Mouse (Mus musculus) liver, embryonic 13.5 days (tissue): ENCODE measurements around the gene Prr5. TPM values are rescaled to one million over a fixed set of nuclear protein-coding genes. Genes with fewer than 3 reads are reported as not detected.

ENCODE experiments used
- ATAC-seq: fragments of 200-750 bp; cut with Nextera tagmentation; 2 replicates; pipeline ENCODE4 v1.8.0; 2017; ENCODE audit warnings: low read depth, mild to moderate bottlenecking, moderate number of reproducible peaks, moderate library complexity
- DNase-seq: peaks from one replicate; pipeline ENCODE4 v3.0.0; 2022
- H3K27ac ChIP-seq: fragments of 300-500 bp; sonication (generic); 2 replicates; pipeline ENCODE4 v1.5.1; 2015; ENCODE audit warnings: moderate library complexity, mild to moderate bottlenecking, inconsistent platforms
- H3K27me3 ChIP-seq: fragments of 300-500 bp; sonication (generic); 2 replicates; pipeline ENCODE4 v1.6.1; 2015; ENCODE audit warnings: mild to moderate bottlenecking, inconsistent platforms
- H3K36me3 ChIP-seq: fragments of 300-500 bp; sonication (generic); 2 replicates; pipeline ENCODE4 v1.6.1; 2015; ENCODE audit warnings: mild to moderate bottlenecking, inconsistent platforms
- H3K4me1 ChIP-seq: fragments of 300-500 bp; sonication (generic); replicated peaks from 2 replicates; pipeline ENCODE4 v1.6.1; 2015; ENCODE audit warnings: inconsistent platforms
- H3K4me2 ChIP-seq: fragments of 300-500 bp; sonication (generic); 2 replicates; pipeline ENCODE4 v1.6.1; 2015; ENCODE audit warnings: inconsistent platforms, mild to moderate bottlenecking, moderate library complexity
- H3K4me3 ChIP-seq: fragments of 300-500 bp; sonication (generic); replicated peaks from 2 replicates; pipeline ENCODE4 v1.5.1; 2015; ENCODE audit warnings: mild to moderate bottlenecking, inconsistent platforms
- H3K9ac ChIP-seq: fragments of 300-500 bp; sonication (generic); 2 replicates; pipeline ENCODE4 v1.6.1; 2015; ENCODE audit warnings: mild to moderate bottlenecking, inconsistent platforms
- H3K9me3 ChIP-seq: fragments of 300-500 bp; sonication (generic); replicated peaks from 2 replicates; pipeline ENCODE4 v1.6.1; 2016; ENCODE audit warnings: inconsistent platforms
- WGBS: fragments of 180-500 bp; shearing (Covaris S2); methylation state at CpG from one replicate; pipeline ENCODE4 v1.1.7; 2015; ENCODE audit not compliant: insufficient replicate concordance; 5-methylcytosine and 5-hydroxymethylcytosine counted together
- polyA plus RNA-seq: library from polyadenylated mRNA; unstranded; fragments of >200 nt; fragmentation: Nextera tagmentation; extraction: Ambion mirVana; gene quantifications from 2 replicates; pipeline ENCODE4 v1.2.1, GENCODE M21; 2015

Prr5 gene
- polyA plus RNA-seq, 1 experiment from 2014 or later = 7.6 TPM

- peak overlapping the region; percentile 67 for H3K4me3 ChIP-seq
- H3K9me3 ChIP-seq = no peaks in the 10 kb centered on the region
- DNase-seq (no peak), ATAC-seq (no peak)
- peak overlapping the region; percentile 78 for H3K4me2 ChIP-seq
- H3K27ac ChIP-seq = peak overlapping the region; percentile 34; the same call in 1 of the 2 replicates
- peaks cover 13% of the 10 kb centered on the region; the same call in 1 of the 2 replicates for H3K27me3 ChIP-seq
- WGBS = 64% methylated on average over 3 of the region's 3 CpGs
- H3K36me3 ChIP-seq = no peaks in the 10 kb centered on the region
- peaks cover 41% of the 10 kb centered on the region for H3K4me1 ChIP-seq
- no peak overlapping the region for H3K9ac ChIP-seq
These were observed 12.8 kb downstream of the Prr5 start for GRCm38 (mm10) chr15:84682206-84682605.

- 65% methylated on average over 5 of the region's 5 CpGs for WGBS
- DNase-seq (no peak), ATAC-seq (no peak)
- H3K4me3 ChIP-seq = no peak overlapping the region
- H3K4me2 ChIP-seq = no peak overlapping the region
- no peak overlapping the region for H3K27ac ChIP-seq
- H3K27me3 ChIP-seq = peaks cover 13% of the 10 kb centered on the region; the same call in 1 of the 2 replicates
- no peak overlapping the region for H3K9ac ChIP-seq
- H3K9me3 ChIP-seq = no peaks in the 10 kb centered on the region
- peaks cover 44% of the 10 kb centered on the region for H3K4me1 ChIP-seq
- no peaks in the 10 kb centered on the region for H3K36me3 ChIP-seq
These were observed 13.4 kb downstream of the Prr5 start for GRCm38 (mm10) chr15:84682821-84683220.

- Histone ChIP-seq H3K4me2 (no peak overlapping the region), H3K36me3 (peaks cover under 1% of the 10 kb centered on the region; the same call in 1 of the 2 replicates), H3K27ac (no peak overlapping the region), H3K4me1 (peaks cover 44% of the 10 kb centered on the region), H3K27me3 (peaks cover 13% of the 10 kb centered on the region; the same call in 1 of the 2 replicates), H3K4me3 (no peak overlapping the region), H3K9ac (no peak overlapping the region), H3K9me3 (no peaks in the 10 kb centered on the region)
- DNase-seq (no peak), ATAC-seq (no peak)
- 56% methylated on average over 5 of the region's 5 CpGs for WGBS
These were observed 15.1 kb downstream of the Prr5 start for GRCm38 (mm10) chr15:84684520-84684919.

- Histone ChIP-seq H3K9me3 (no peaks in the 10 kb centered on the region), H3K4me2 (no peak overlapping the region), H3K4me1 (peaks cover 39% of the 10 kb centered on the region), H3K27me3 (peaks cover 13% of the 10 kb centered on the region; the same call in 1 of the 2 replicates), H3K4me3 (no peak overlapping the region), H3K9ac (no peak overlapping the region), H3K36me3 (peaks cover 7% of the 10 kb centered on the region), H3K27ac (no peak overlapping the region)
- no peak for DNase-seq
- ATAC-seq = no peak
- 16% methylated on average over 3 of the region's 3 CpGs for WGBS
These were observed 16.0 kb downstream of the Prr5 start for GRCm38 (mm10) chr15:84685417-84685816.

- ATAC-seq (no peak), DNase-seq (no peak)
- Histone ChIP-seq H3K9ac (no peak overlapping the region), H3K27me3 (no peaks in the 10 kb centered on the region), H3K4me1 (peaks cover 21% of the 10 kb centered on the region), H3K27ac (no peak overlapping the region), H3K36me3 (peaks cover 26% of the 10 kb centered on the region), H3K4me2 (no peak overlapping the region), H3K9me3 (no peaks in the 10 kb centered on the region), H3K4me3 (no peak overlapping the region)
- WGBS = 68% methylated on average over 14 of the region's 14 CpGs
These were observed 18.5 kb downstream of the Prr5 start for GRCm38 (mm10) chr15:84687904-84688303.

GRCm38 (mm10) chr15:84689356-84689755 lies 19.9 kb downstream of the Prr5 start:
- ATAC-seq = no peak
- no peak overlapping the region for H3K9ac ChIP-seq
- no peaks in the 10 kb centered on the region for H3K27me3 ChIP-seq
- H3K4me3 ChIP-seq = no peak overlapping the region
- no peaks in the 10 kb centered on the region for H3K9me3 ChIP-seq
- H3K4me2 ChIP-seq = no peak overlapping the region
- H3K36me3 ChIP-seq = peaks cover 40% of the 10 kb centered on the region
- 70% methylated on average over 6 of the region's 6 CpGs for WGBS
- H3K27ac ChIP-seq = no peak overlapping the region
- H3K4me1 ChIP-seq = peaks cover 11% of the 10 kb centered on the region
- DNase-seq = no peak

GRCm38 (mm10) chr15:84691513-84691912 lies 22.1 kb downstream of the Prr5 start:
- H3K9me3 ChIP-seq = no peaks in the 10 kb centered on the region
- WGBS = 77% methylated on average over 6 of the region's 6 CpGs
- no peaks in the 10 kb centered on the region for H3K27me3 ChIP-seq
- H3K36me3 ChIP-seq = peaks cover 40% of the 10 kb centered on the region
- no peak overlapping the region for H3K4me2 ChIP-seq
- no peak for ATAC-seq
- no peak overlapping the region for H3K4me3 ChIP-seq
- no peak for DNase-seq
- H3K9ac ChIP-seq = no peak overlapping the region
- H3K27ac ChIP-seq = no peak overlapping the region
- 0 out of 2 replicates have a peak, but pooled peaks cover 2% of the 10 kb centered on the region for H3K4me1 ChIP-seq

GRCm38 (mm10) chr15:84692645-84693044 lies 23.2 kb downstream of the Prr5 start:
- no peak overlapping the region for H3K4me3 ChIP-seq
- H3K27ac ChIP-seq = no peak overlapping the region
- H3K4me2 ChIP-seq = no peak overlapping the region
- DNase-seq = no peak
- no peak overlapping the region for H3K9ac ChIP-seq
- ATAC-seq = no peak
- WGBS = 55% methylated on average over 7 of the region's 7 CpGs
- H3K9me3 ChIP-seq = no peaks in the 10 kb centered on the region
- H3K4me1 ChIP-seq = no peaks in the 10 kb centered on the region
- H3K36me3 ChIP-seq = peaks cover 40% of the 10 kb centered on the region
- H3K27me3 ChIP-seq = no peaks in the 10 kb centered on the region

GRCm38 (mm10) chr15:84696021-84696420 lies 26.6 kb downstream of the Prr5 start:
- Histone ChIP-seq H3K27ac (no peak overlapping the region), H3K9ac (no peak overlapping the region)
- WGBS = 66% methylated on average over 4 of the region's 4 CpGs

GRCm38 (mm10) chr15:84697611-84698011 lies 28.2 kb downstream of the Prr5 start:
- DNase-seq (no peak), ATAC-seq (no peak)
- Histone ChIP-seq H3K4me2 (no peak overlapping the region), H3K27ac (no peak overlapping the region), H3K4me1 (no peaks in the 10 kb centered on the region), H3K36me3 (peaks cover 20% of the 10 kb centered on the region), H3K9ac (no peak overlapping the region), H3K4me3 (no peak overlapping the region), H3K9me3 (no peaks in the 10 kb centered on the region), H3K27me3 (no peaks in the 10 kb centered on the region)
- 73% methylated on average over 11 of the region's 11 CpGs for WGBS

More at GRCm38 (mm10) chr15:84696021-84696420, 26.6 kb downstream of the Prr5 start:
- H3K4me1 ChIP-seq = no peaks in the 10 kb centered on the region
- no peak for ATAC-seq
- H3K4me2 ChIP-seq = no peak overlapping the region
- no peak overlapping the region for H3K4me3 ChIP-seq
- H3K36me3 ChIP-seq = peaks cover 27% of the 10 kb centered on the region
- no peak for DNase-seq
- no peaks in the 10 kb centered on the region for H3K27me3 ChIP-seq
- no peaks in the 10 kb centered on the region for H3K9me3 ChIP-seq

- 64% methylated on average over 2 of the region's 2 CpGs for WGBS
These were observed 28.8 kb downstream of the Prr5 start for GRCm38 (mm10) chr15:84698189-84698588.

GRCm38 (mm10) chr15:84700147-84700794 lies 30.9 kb downstream of the Prr5 start:
- ATAC-seq = no peak
- DNase-seq = peak; percentile 31
- 32% methylated on average over 6 of the region's 6 CpGs for WGBS

More at GRCm38 (mm10) chr15:84698189-84698588, 28.8 kb downstream of the Prr5 start:
- DNase-seq (no peak), ATAC-seq (no peak)
- Histone ChIP-seq H3K36me3 (peaks cover 18% of the 10 kb centered on the region), H3K27me3 (no peaks in the 10 kb centered on the region), H3K4me3 (no peak overlapping the region), H3K4me1 (no peaks in the 10 kb centered on the region), H3K9me3 (no peaks in the 10 kb centered on the region), H3K9ac (no peak overlapping the region), H3K27ac (no peak overlapping the region), H3K4me2 (no peak overlapping the region)

More at GRCm38 (mm10) chr15:84700147-84700794, 30.9 kb downstream of the Prr5 start:
- Histone ChIP-seq H3K9ac (no peak overlapping the region), H3K27ac (no peak overlapping the region), H3K9me3 (no peaks in the 10 kb centered on the region), H3K27me3 (no peaks in the 10 kb centered on the region), H3K4me1 (no peaks in the 10 kb centered on the region), H3K36me3 (0 out of 2 replicates have a peak, but pooled peaks cover 7% of the 10 kb centered on the region), H3K4me2 (no peak overlapping the region), H3K4me3 (no peak overlapping the region)
